Mouse (Mus musculus): ENCODE measurements around the gene Synj1.

The Synj1 gene

DNA sequence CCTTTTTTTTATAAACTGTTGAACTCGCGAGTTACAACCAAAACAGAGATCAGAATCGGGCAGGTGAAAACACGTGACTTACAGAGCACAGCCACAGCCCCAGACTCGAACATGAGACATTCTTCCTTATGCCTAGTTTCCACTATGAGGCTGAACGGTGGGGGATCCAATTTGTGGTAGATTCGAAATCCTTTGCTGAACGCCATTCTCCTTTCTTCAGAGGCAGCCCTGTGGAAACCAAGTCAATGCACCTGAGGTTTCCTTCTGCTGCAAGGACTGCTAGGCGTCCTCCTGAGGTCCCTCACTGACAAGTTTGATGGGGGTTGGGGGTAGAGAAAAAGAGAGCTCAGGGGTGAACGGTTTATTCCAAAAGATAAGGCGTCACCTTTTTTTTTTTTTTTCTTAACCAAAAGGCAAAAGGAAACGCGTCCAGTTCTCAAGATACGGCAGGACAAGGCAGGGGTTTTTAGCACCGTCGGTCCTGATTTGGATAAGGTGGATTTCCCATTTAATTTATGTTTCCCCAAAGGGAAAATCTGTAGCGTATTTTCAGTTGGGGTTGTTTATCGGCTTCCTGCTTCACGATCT is 1.1 kb downstream of the Synj1 start:
- peak; percentile 29 for DNase-seq (ENCODE audit: low spot score)

DNA sequence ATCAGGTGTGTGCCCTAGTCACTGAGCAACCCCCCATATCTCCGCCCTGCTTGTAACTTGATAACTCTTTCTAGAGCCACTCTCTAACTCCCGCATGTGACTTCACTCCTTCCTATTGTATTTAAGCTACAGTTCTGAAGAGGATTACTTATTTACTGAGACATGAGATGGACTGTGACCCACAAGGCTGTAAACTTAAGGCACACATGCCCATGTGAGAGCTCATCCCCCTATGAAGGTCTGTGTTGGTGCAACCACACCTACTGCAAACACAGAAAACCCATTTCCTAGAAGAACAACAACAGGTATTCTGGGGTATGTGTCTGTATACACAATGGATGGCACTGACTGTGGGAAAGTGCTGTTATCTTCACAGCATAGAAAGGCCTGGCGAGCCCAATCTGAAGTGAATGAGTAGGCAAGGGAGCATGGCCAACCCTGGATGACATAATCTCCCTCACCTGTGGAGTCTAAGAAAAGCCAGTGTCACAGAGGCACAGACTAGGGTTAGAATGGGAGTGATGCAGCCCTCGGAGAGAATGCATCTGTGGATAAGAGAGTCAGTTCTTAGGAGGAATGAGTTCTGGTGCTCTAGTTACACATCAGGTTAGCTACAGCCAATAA is 6.1 kb downstream of the Synj1 start:
- no peak for DNase-seq (ENCODE audit: low spot score)

DNA sequence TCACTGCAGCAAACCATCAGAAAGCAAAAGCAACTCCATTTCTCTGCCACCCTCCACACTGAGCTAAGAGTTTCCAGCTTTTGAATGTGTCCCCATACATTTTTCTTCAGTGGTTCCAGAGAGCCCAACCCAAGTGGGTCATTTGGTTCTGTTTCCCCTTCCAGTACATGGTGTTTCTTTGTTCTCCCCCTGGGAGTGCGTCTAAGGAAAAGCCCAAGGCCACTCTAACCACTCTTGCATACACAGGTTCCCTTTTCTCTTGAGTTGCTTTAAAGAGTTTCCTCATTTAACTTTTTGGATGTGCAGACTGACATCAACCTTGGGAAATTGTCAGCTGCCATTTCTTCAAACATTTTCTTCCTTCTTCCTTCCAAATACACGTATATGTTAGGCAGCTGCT is 10.0 kb downstream of the Synj1 start:
- DNase-seq (ENCODE audit: low spot score): no peak

DNA sequence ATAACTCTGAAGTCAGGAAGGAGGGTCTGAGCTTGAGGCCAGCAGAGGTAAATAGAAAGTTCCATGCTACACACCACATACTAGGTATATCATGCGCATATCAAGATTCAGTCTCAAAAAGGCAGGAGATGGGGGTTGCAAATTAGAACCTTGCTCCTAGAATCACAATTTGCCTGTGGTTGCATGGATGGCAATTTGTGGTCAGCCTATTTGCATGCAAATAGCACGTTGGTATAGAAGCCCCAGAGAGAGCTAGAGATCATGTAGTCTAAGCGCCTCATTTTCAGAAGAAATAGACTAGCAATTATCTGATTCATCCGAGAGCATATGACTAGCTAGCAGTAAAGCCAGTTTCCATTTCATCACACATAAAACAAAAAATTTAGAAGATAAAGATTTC is 11.3 kb downstream of the Synj1 start:
- DNase-seq (ENCODE audit: low spot score): no peak

DNA sequence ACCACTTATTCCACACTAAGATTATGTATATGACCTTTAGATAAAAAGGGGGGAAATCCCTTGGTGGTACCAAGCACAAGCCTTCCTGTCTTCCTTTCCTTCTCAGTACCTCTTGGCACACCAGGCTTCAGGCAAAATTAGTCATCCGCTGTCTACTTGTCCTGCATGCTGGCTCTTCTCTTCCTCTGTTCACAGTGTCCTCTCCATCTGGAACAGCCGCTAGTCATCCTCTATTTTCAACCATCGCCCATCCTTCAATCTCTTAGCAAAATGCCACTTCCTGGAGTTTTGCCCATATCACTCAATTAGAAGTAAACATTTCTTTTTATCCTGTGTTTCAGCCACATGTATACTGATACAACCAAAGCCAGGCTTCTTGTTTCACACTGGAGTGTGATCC is 13.3 kb downstream of the Synj1 start:
- no peak for DNase-seq (ENCODE audit: low spot score)

DNA sequence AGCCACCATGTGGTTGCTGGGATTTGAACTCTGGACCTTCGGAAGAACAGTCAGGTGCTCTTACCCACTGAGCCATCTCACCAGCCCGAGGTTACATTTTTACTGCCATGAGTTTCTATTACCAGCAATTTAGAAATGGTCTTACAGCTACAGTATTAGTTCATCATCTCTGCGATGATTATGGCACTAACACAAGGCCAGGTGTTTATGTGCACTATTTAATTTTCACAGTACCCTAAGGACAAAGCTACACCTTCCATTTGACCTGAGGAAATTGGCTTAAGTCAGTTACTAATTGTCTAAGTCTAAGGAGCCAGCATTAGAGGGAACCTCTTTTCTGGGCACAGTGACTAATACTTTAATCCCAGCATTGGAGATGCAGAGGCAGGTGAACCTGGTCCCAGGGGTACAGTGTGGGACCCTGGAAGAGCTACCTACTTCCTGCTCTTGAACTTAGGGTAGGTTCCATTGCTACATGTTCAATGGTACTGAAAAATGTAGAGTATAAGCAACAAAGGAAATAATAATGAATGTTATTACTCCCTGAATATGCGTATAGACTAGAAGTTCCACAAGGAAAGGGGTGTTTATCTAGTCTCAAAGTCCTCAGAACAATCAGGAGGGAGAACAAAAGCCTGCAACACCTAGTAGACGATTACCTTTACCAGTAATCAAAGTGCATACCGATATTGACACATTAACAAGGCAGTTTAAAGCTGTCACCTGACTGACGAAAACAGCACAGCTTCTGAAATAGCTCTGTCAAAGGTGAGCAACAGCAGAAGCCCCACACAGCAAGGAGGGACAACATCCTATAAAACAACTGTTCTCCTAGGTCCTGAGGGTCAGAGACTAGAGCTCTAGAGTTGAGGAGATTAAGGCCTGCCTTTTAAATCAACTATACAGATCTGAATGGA is 14.5 kb downstream of the Synj1 start:
- DNase-seq (ENCODE audit: low spot score): no peak

DNA sequence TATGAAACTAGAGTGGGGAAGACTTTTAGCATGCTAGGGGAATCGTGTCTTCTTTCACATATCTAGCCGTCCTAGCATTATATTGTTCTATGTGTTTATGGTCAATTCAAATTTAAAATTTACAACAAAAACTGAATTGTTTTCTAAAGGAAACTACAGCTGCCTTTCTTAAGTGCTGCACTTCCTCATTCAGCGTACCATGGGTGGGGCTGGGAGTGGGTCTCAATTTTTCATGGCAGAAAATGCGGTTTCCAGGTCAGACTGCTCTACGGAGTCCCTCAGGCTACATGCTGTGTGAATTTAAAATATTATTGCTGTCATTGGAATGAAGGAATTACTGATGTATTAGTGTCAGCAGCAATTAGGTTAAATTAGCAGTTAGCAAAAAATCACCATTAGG is 15.6 kb downstream of the Synj1 start:
- no peak for DNase-seq (ENCODE audit: low spot score)

DNA sequence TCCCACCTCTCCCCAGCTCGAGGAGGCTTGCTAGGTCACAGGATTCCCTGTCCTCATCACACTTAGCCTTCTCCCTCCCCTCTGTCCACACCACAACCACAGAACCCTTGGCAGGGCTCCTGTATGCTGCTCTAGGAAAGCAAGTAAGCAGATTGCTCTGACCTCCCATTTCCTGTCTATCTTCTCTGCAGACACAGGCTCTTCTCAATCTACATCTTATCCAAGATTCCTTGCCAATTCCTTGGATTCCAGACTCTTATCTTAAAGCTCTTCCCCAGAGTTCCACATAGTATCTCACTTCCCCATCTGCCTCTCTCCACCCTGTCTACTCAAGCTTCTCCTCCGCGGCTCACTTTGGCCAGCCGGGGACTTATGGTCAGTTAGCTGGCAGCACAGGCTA is 16.1 kb downstream of the Synj1 start:
- DNase-seq (ENCODE audit: low spot score): no peak

DNA sequence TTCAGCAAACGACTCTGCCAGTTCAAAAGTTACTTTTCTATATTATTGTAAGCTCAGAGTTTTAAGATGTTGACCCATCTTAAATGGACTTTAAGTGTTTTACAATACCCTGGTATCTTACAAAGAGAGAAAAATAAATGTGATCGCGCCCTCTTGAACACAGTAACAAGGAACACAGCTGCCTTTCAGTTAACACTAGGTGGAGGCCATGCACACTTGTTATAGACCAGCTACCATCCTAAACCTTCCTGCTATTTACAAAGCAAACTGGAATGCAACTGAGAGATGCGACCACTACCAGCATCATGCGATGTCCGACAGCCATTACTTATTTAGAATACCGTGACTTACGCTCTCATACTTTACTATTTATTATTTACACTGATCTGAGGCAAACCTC is 21.9 kb downstream of the Synj1 start:
- DNase-seq (ENCODE audit: low spot score): no peak

DNA sequence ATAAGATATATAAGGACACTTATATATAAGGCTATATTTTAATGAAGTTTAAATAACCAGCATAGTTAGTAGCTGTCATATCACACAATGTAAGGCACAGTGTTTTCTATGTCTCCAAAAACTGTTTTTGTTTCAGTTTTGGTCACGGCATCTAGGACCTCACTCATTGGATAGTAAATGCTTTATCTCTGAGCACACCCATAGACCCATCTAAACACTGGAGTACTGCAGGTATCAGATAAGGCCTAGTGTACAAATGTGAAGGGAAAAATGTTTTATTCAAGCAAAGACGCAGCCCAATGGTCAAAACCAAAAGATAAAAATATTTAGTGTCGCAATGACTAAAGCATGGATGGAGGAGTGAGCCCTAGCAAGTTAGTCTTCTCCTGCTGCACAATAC is 22.4 kb downstream of the Synj1 start:
- DNase-seq (ENCODE audit: low spot score): no peak

DNA sequence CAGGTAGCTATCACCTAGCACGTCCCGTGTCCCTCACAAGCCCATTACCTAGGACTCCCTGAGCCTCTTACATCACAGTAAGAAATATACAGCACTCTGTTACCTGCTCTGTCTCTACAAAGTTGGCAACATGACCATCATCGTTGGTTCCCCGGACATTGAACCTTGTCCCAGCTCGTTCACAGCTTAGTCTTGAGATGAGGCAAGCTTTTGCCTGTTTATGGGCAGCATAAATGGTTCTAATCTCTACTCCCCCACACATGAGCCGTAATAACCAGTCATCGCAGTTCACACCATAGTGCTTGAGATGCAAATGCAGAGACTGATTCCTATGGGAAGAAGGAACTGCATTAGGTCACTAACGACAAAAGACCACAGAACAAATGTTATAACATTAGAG is 23.1 kb downstream of the Synj1 start:
- DNase-seq (ENCODE audit: low spot score): no peak

DNA sequence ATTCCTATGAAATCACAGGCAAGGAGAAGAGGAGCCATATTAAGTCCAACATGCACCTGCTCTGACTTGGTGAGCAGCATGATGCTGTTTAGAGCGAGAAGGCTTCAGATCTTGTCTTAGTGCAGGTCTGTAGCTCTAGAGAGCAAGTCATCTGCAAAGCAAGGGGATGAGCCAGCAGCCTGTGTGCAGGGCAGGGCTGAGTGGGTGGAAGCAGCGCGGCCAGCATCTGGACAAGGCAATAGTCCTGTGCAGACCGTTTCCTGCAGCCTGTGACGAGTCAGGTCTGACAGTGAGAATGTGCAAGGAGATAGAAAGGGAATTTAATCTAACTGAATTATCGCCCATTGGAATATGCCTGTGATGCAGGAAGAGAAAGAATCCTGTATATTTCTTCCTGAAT is 40.1 kb downstream of the Synj1 start:
- DNase-seq (ENCODE audit: low spot score): no peak

DNA sequence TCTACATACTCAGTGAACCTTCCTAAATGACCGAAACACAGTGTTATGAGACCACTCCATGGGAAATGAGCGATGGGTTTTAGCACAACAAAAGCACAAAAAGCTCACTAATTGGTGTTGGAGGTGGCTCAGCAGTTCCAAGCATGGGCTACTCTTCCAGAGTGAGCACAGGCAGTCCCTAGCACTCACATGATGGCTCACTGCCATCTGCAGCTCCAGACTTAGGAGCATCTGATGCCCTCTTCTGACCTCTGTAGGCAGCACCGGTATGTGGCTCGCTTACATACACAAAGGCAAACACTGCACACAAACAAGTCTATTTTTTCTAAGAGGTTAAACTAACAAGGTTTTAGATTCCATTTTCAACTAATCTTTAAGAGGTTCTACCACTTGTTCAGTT is 44.9 kb downstream of the Synj1 start:
- DNase-seq (ENCODE audit: low spot score): no peak

DNA sequence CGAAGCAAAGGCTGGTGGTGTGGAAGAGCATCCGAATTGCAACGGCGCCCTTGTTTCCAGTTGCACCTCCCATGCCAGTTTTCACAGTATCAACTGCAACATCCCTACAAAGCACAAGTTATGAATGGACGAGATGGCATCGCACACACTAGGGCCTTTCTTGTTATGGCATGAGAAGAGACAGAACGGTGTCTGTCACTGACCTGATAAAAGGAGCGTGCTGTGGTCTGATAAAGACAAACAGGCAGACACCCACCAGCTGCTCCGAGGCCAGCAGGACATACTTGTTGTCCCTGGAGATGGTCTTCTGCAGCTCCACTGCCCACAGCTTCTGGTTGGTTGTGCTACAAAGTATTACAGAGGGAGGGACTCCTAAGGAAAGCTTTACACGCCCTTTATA is 46.8 kb downstream of the Synj1 start:
- peak; percentile 41 for DNase-seq (ENCODE audit: low spot score)

DNA sequence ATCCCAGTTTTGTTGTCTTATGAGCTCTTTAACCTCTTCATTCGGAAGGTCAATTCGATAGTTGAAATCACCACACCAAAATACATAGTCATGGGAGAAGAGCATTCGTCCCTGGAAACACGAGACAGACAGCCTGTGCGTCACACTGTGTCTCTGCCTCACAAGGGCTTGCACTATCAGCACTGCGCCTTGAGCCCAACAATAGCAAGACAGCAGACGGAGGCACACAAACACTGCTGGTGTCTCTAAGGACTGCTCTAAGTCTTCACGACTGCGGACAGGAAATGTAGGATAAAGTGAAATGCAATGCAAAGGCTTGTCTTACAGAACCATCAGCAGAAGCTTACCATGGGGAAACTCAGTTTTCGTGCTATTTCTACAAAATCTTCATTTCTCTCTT is 47.2 kb downstream of the Synj1 start:
- no peak for DNase-seq (ENCODE audit: low spot score)

DNA sequence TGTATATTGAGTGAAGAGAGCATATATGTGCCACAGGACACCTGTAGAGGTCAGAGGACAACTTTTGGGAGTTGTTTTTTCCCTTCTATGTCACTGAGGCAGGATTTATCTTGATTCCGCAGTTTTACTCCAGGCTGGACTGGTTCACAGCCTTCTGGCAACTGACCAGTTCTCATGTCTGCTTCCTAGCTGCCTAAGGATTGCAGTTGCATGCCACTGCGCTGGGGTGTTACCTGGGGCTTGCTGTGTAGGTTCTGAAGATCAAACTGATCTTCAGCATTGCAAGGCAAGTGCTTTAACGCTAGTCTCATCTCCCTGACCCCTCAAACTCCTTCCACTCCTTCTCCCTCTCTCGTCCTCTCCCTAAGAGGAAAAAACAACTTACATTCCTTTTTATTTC is 47.9 kb downstream of the Synj1 start:
- no peak for DNase-seq (ENCODE audit: low spot score)

DNA sequence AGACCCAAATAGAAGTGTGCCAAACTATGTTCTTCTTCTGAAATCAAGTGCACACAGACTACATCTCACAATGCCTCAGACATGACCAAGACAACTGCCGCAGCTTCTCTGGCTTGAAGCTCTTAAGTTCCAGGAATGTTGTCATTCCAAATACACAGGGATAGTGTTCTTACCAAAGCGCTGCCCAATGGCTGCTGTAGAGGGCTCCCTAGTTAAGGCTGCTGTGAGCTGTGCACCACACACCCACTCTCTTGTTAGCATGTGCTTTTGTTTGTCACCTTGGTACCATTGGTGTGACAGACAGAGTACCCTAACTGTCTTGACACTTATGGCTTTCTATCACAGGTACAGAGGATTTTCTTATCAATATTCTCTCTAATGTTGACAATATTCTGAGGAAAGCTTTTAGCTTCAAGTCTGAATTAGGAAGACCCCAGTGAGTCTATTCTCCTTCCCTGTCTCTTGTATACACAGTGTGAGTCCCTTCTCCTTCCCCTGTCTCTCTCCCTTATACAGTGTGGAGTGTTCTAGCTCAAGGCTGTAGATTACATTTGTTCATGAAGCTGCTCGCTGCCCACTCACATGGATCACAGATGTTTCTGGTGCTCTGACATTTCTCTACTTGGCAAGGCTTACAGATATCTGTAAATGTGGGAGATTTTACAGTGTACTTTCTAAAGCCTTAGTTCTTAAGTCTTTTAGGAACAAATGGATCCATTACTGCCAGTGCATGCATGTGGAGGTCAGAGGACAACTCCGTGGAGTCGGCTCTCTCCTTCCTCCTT is 52.6 kb downstream of the Synj1 start:
- DNase-seq (ENCODE audit: low spot score): no peak

DNA sequence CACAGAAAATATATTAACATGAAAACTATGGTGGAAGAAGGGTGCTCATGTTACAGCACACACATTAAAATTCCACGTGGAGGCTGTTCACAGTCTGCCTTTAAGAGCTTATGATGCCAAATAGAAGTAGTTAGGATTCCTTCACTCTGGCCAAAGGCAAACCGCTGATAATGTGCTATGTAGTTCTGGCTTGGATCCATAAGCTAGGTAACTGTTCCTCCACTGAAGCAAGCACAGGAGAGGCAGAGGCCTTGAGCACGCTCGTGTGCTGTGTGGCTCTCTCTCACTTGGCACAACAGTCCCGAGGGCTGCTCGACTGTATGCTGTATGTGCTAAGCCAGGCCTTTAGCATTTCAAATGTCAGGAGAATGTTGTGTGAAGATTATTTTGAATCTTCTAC is 55.6 kb downstream of the Synj1 start:
- DNase-seq (ENCODE audit: low spot score): no peak

DNA sequence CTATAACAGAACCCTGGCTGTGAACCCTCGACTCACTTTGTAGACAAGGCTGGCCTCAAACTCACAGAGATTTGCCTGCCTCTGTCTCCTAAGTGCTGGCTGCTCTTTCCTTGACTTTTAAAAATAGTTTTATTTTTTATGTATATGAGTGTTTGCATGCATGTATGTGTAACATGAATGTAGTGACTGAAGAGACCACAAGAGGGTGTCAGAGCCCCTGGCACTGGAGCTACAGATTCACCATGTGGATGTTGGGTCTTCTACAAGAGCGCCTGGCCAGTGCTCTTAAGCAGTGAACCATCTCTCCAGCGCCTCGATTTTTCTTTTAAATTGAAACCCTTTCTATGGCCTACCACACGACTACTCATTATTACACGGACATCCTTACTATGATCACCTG is 57.3 kb downstream of the Synj1 start:
- no peak for DNase-seq (ENCODE audit: low spot score)

DNA sequence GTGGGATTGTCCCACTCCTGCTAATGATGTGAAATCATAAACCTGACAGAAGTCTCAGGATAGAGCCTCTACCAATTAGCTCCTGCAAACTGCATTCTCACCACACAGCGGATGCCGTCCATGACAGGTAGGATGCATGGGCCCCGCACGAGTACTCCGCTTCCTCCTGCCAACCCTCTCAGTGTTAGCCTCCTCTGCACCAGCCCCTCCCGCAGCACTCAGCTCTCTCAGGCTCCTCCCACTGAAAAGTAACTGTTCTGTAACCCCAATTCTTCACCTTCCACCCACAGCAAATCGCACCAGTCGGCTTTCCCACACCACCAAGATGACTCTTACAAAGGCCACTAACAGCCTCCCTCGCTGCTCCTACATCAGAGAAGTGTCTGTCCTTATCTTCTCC is 58.0 kb downstream of the Synj1 start:
- no peak for DNase-seq (ENCODE audit: low spot score)

DNA sequence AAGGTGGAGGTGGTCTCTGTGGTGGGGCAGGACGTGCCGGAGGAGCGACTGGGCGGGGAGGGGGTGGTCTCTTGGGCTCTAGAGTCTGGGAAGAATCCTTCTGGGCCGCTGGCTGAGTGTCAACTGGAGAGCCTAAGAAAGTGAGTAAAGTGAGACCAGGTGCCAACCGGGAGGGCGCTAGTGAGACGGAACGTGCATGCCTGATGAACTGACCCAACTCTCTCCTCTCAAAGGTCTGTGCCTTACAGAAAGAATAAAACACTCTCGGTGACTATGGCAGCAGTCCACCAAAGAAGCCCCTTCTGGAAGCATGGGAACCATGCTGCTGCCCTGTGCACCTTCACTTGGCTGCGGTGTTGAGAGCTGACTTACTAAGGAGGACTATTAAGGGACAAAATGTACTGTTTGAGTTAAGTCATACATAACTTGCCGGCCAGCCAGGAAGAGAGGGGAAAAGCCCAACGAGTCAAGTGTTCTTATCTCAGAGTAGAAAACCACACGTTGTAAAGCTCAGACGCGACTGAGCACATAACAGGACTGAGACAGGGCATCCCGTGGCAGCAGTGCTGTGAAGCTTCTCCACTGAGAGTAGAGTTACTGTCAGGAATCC is 60.6 kb downstream of the Synj1 start:
- DNase-seq (ENCODE audit: low spot score): no peak

DNA sequence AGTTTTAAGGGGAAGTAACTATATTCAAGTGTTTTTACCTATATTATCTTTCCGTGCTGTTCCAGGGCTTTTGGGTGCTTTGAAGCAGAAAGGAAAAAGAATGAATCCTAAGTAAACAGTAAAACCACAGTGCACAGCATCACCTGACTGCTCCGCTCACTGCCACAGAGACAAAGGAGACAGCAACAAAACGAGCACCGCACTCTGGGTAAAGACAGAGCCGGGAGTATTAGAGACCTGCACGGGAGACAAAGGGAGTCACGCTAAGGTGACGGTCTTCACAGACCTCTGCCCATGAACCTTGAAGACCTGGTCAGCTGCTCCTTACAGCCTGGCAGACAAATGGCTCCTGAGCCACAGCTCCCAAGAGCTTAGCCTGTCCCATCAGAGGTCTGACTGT is 64.1 kb downstream of the Synj1 start:
- no peak for DNase-seq (ENCODE audit: low spot score)
